Mouse (Mus musculus): ENCODE data around the gene Ssc4d. TPM values are rescaled to one million over a fixed set of nuclear protein-coding genes. Genes with fewer than 3 reads are reported as not detected.

Gene Ssc4d
- polyA plus RNA-seq, 1 experiment, result 0.62 TPM

- Histone ChIP-seq H3K36me3 (ENCODE audit: control insufficient read depth, insufficient read depth, low read length) (no peaks in the 10 kb centered on the region), H3K27ac (ENCODE audit: control insufficient read depth, insufficient read depth, low read depth, low read length) (peak overlapping the region; percentile 63; the same call in 1 of the 2 replicates), H3K4me1 (ENCODE audit: control insufficient read depth, insufficient read depth, low read length) (peaks cover 16% of the 10 kb centered on the region), H3K4me3 (ENCODE audit: control insufficient read depth, low read depth, low read length) (peak overlapping the region; percentile 74), H3K27me3 (ENCODE audit: control insufficient read depth, insufficient read depth, low read length) (no peaks in the 10 kb centered on the region; the same call in 1 of the 2 replicates)
- TF ChIP-seq CTCF (IDR thresholded peaks at IDR 0.05; ENCODE audit: control insufficient read depth, insufficient read depth, insufficient replicate concordance, low read depth, low read length), result no peak
- TF ChIP-seq POLR2A (IDR thresholded peaks at IDR 0.05; ENCODE audit: control insufficient read depth, low read depth, low read length), result no peak
These were observed 11.1 kb downstream of the Ssc4d start for GRCm38 (mm10) chr5:135963280-135963627.

GRCm38 (mm10) chr5:135962492-135963279 is 11.6 kb downstream of the Ssc4d start:
- H3K27ac ChIP-seq (ENCODE audit: control insufficient read depth, insufficient read depth, low read depth, low read length), result peak overlapping the region; percentile 63
- H3K4me1 ChIP-seq (ENCODE audit: control insufficient read depth, insufficient read depth, low read length), result peaks cover 16% of the 10 kb centered on the region
- H3K36me3 ChIP-seq (ENCODE audit: control insufficient read depth, insufficient read depth, low read length), result no peaks in the 10 kb centered on the region
- H3K27me3 ChIP-seq (ENCODE audit: control insufficient read depth, insufficient read depth, low read length), result no peaks in the 10 kb centered on the region; the same call in 1 of the 2 replicates
- peak overlapping the region; percentile 74 for H3K4me3 ChIP-seq (ENCODE audit: control insufficient read depth, low read depth, low read length)
- TF ChIP-seq CTCF (IDR thresholded peaks at IDR 0.05; ENCODE audit: control insufficient read depth, insufficient read depth, insufficient replicate concordance, low read depth, low read length) (no peak), POLR2A (IDR thresholded peaks at IDR 0.05; ENCODE audit: control insufficient read depth, low read depth, low read length) (peak; percentile 80)

DNA sequence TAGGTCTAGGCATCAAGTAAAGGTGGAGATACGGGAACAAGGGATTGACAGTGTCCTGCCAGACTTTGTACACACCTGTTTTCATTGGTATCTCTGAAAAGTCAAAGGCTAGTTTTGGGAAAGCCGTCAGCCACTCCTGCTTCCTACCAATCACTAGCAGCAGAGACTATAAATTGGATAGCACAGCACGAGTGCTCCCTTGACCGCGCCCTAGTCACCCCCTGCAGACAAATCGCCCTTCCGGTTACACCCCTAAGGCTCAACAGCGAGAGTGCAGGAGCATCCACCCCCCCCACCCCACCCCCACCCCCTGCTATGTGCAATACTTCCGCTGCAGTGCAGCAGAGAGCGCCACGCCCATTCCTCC is 12.2 kb downstream of the Ssc4d start:
- peak overlapping the region; percentile 74 for H3K4me3 ChIP-seq (ENCODE audit: control insufficient read depth, low read depth, low read length)
- H3K4me1 ChIP-seq (ENCODE audit: control insufficient read depth, insufficient read depth, low read length), result peaks cover 19% of the 10 kb centered on the region
- H3K27ac ChIP-seq (ENCODE audit: control insufficient read depth, insufficient read depth, low read depth, low read length), result peak overlapping the region; percentile 79
- no peaks in the 10 kb centered on the region; the same call in 1 of the 2 replicates for H3K27me3 ChIP-seq (ENCODE audit: control insufficient read depth, insufficient read depth, low read length)
- no peaks in the 10 kb centered on the region for H3K36me3 ChIP-seq (ENCODE audit: control insufficient read depth, insufficient read depth, low read length)
- TF ChIP-seq CTCF (IDR thresholded peaks at IDR 0.05; ENCODE audit: control insufficient read depth, insufficient read depth, insufficient replicate concordance, low read depth, low read length), result no peak
- TF ChIP-seq POLR2A (IDR thresholded peaks at IDR 0.05; ENCODE audit: control insufficient read depth, low read depth, low read length), result no peak; the same call in 1 of the 2 replicates

DNA sequence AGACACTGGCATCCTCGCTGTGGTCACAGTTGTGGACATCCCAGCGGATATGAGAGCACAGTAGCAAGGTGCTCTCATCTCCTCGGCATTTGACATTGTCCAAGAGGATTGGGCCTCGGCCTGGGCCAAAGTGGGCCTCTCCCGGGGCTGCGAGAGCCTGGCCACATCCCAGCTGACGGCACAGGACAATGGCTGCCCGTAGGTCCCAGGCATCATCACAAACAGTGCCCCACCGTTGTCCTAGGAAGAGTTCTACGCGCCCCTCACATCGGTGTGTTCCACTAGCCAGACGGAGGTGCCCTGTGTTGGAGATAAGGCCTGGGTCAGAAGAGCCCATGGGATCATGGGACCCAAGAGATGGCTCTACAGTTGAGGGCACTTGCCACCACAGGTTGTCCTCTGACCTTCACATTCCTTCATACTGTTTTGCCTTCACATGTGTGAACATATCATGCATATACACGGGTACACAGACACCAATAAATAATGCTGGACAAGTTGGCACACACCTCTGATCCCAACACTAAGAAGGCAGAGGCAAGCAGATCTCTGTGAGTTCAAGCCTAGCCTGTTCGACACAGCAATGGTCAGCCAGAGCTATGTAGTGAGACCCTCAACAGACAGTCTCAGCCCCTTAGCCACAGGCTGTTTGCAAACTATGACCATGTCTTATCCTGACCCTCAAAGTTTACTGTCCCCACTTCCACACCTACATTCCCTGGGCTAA is 13.3 kb downstream of the Ssc4d start:
- Histone ChIP-seq H3K27me3 (ENCODE audit: control insufficient read depth, insufficient read depth, low read length) (no peaks in the 10 kb centered on the region; the same call in 1 of the 2 replicates), H3K4me3 (ENCODE audit: control insufficient read depth, low read depth, low read length) (no peak overlapping the region), H3K4me1 (ENCODE audit: control insufficient read depth, insufficient read depth, low read length) (peaks cover 24% of the 10 kb centered on the region), H3K27ac (ENCODE audit: control insufficient read depth, insufficient read depth, low read depth, low read length) (no peak overlapping the region), H3K36me3 (ENCODE audit: control insufficient read depth, insufficient read depth, low read length) (no peaks in the 10 kb centered on the region)
- no peak for TF ChIP-seq CTCF (IDR thresholded peaks at IDR 0.05; ENCODE audit: control insufficient read depth, insufficient read depth, insufficient replicate concordance, low read depth, low read length)
- TF ChIP-seq POLR2A (IDR thresholded peaks at IDR 0.05; ENCODE audit: control insufficient read depth, low read depth, low read length), result no peak

GRCm38 (mm10) chr5:135959911-135960310 is 14.4 kb downstream of the Ssc4d start:
- Histone ChIP-seq H3K27ac (ENCODE audit: control insufficient read depth, insufficient read depth, low read depth, low read length) (no peak overlapping the region), H3K27me3 (ENCODE audit: control insufficient read depth, insufficient read depth, low read length) (no peaks in the 10 kb centered on the region; the same call in 1 of the 2 replicates), H3K4me3 (ENCODE audit: control insufficient read depth, low read depth, low read length) (no peak overlapping the region), H3K4me1 (ENCODE audit: control insufficient read depth, insufficient read depth, low read length) (peaks cover 20% of the 10 kb centered on the region), H3K36me3 (ENCODE audit: control insufficient read depth, insufficient read depth, low read length) (no peaks in the 10 kb centered on the region)
- no peak for TF ChIP-seq CTCF (IDR thresholded peaks at IDR 0.05; ENCODE audit: control insufficient read depth, insufficient read depth, insufficient replicate concordance, low read depth, low read length)
- no peak for TF ChIP-seq POLR2A (IDR thresholded peaks at IDR 0.05; ENCODE audit: control insufficient read depth, low read depth, low read length)

DNA sequence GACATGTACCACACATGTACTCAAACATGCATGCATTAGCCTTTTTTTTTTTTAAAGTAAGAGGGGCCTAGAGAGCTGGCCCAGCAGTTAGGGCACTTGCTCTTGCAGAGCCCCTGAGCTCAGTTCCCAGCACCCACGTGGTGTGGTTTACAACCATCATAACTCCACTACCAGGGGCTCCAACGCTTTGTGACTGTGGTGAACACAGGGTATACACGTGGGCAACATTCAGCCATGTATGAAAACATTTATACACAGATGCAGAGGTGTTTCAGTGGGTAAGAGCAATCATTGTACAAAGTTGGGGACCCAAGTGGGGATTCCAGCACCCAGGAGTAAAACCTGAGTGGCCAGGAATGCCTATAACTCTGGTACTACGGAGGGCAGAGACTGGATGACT is 16.0 kb downstream of the Ssc4d start:
- Histone ChIP-seq H3K27ac (ENCODE audit: control insufficient read depth, insufficient read depth, low read depth, low read length) (peak overlapping the region; percentile 88), H3K4me3 (ENCODE audit: control insufficient read depth, low read depth, low read length) (no peak overlapping the region), H3K27me3 (ENCODE audit: control insufficient read depth, insufficient read depth, low read length) (no peaks in the 10 kb centered on the region; the same call in 1 of the 2 replicates), H3K4me1 (ENCODE audit: control insufficient read depth, insufficient read depth, low read length) (peaks cover 20% of the 10 kb centered on the region), H3K36me3 (ENCODE audit: control insufficient read depth, insufficient read depth, low read length) (no peaks in the 10 kb centered on the region)
- no peak for TF ChIP-seq POLR2A (IDR thresholded peaks at IDR 0.05; ENCODE audit: control insufficient read depth, low read depth, low read length)
- TF ChIP-seq CTCF (IDR thresholded peaks at IDR 0.05; ENCODE audit: control insufficient read depth, insufficient read depth, insufficient replicate concordance, low read depth, low read length), result no peak

Measured in testis, adult 2 months (tissue).